Mouse (Mus musculus) kidney, embryonic 15.5 days (tissue): Measurements from ENCODE around the gene Ica1l. TPM values are rescaled to one million over a fixed set of nuclear protein-coding genes. Genes with fewer than 3 reads are reported as not detected.

Experiments used
- ATAC-seq: fragments of 200-750 bp; cut with Nextera tagmentation; replicated peaks from 2 replicates; pipeline ENCODE4 v1.8.0; 2017; ENCODE audit warnings: moderate TSS enrichment; ENCODE audit not compliant: low FRiP score
- H3K27ac ChIP-seq: fragments of 300-500 bp; sonication (generic); 2 replicates; pipeline ENCODE4 v1.5.1; 2015; ENCODE audit warnings: mild to moderate bottlenecking, inconsistent platforms
- H3K27me3 ChIP-seq: fragments of 300-500 bp; sonication (generic); 2 replicates; pipeline ENCODE4 v1.6.1; 2015; ENCODE audit warnings: inconsistent platforms
- H3K36me3 ChIP-seq: fragments of 300-500 bp; sonication (generic); 2 replicates; pipeline ENCODE4 v1.6.1; 2015; ENCODE audit warnings: inconsistent platforms
- H3K4me1 ChIP-seq: fragments of 300-500 bp; sonication (generic); 2 replicates; pipeline ENCODE4 v1.6.1; 2015; ENCODE audit warnings: inconsistent platforms
- H3K4me2 ChIP-seq: fragments of 300-500 bp; sonication (generic); 2 replicates; pipeline ENCODE4 v1.6.1; 2015; ENCODE audit warnings: moderate library complexity, mild to moderate bottlenecking, inconsistent platforms
- H3K4me3 ChIP-seq: fragments of 300-500 bp; sonication (generic); replicated peaks from 2 replicates; pipeline ENCODE4 v1.5.1; 2015; ENCODE audit warnings: mild to moderate bottlenecking, inconsistent platforms
- H3K9ac ChIP-seq: fragments of 300-500 bp; sonication (generic); 2 replicates; pipeline ENCODE4 v1.6.1; 2015; ENCODE audit warnings: mild to moderate bottlenecking, inconsistent platforms
- H3K9me3 ChIP-seq: fragments of 300-500 bp; sonication (generic); replicated peaks from 2 replicates; pipeline ENCODE4 v1.6.1; 2016; ENCODE audit warnings: inconsistent platforms
- WGBS: fragments of 180-500 bp; shearing (Covaris S2); methylation state at CpG from one replicate; pipeline ENCODE4 v1.1.7; 2015; ENCODE audit warnings: mixed read lengths; 5-methylcytosine and 5-hydroxymethylcytosine counted together
- polyA plus RNA-seq: library from polyadenylated mRNA; unstranded; fragments of >200 nt; fragmentation: Nextera tagmentation; extraction: Ambion mirVana; gene quantifications from 2 replicates; pipeline ENCODE4 v1.2.1, GENCODE M21; 2015

Ica1l gene
- polyA plus RNA-seq, 1 experiment from 2014 or later: 0.83 TPM

- Histone ChIP-seq H3K36me3 (peaks cover 20% of the 10 kb centered on the region), H3K9ac (no peak overlapping the region), H3K4me1 (peaks cover 9% of the 10 kb centered on the region), H3K4me3 (no peak overlapping the region), H3K9me3 (no peaks in the 10 kb centered on the region), H3K4me2 (no peak overlapping the region), H3K27ac (no peak overlapping the region), H3K27me3 (no peaks in the 10 kb centered on the region)
- 100% methylated on average over 4 of the region's 4 CpGs for WGBS
- ATAC-seq: no peak
Observed at GRCm38 (mm10) chr1:59947509-59947908, 95.5 kb downstream of the Ica1l start.

- Histone ChIP-seq H3K9me3 (no peaks in the 10 kb centered on the region), H3K4me2 (no peak overlapping the region), H3K36me3 (peaks cover 18% of the 10 kb centered on the region), H3K9ac (no peak overlapping the region), H3K27ac (no peak overlapping the region), H3K27me3 (no peaks in the 10 kb centered on the region), H3K4me1 (peaks cover 14% of the 10 kb centered on the region), H3K4me3 (no peak overlapping the region)
- WGBS: 90% methylated on average over 1 of the region's 1 CpGs
- no peak for ATAC-seq
Observed at GRCm38 (mm10) chr1:59945969-59946368, 97.0 kb downstream of the Ica1l start.

GRCm38 (mm10) chr1:59943825-59944224, 99.2 kb downstream of the Ica1l start:
- Histone ChIP-seq H3K9me3 (no peaks in the 10 kb centered on the region), H3K9ac (no peak overlapping the region), H3K27me3 (no peaks in the 10 kb centered on the region), H3K4me3 (no peak overlapping the region), H3K36me3 (0 out of 2 replicates have a peak, but pooled peaks cover under 1% of the 10 kb centered on the region), H3K27ac (no peak overlapping the region), H3K4me2 (no peak overlapping the region), H3K4me1 (peaks cover 14% of the 10 kb centered on the region)
- 49% methylated on average over 5 of the region's 5 CpGs for WGBS
- no peak for ATAC-seq

- Histone ChIP-seq H3K4me2 (no peak overlapping the region), H3K27ac (no peak overlapping the region), H3K27me3 (no peaks in the 10 kb centered on the region), H3K4me1 (peaks cover 14% of the 10 kb centered on the region), H3K4me3 (no peak overlapping the region), H3K9ac (no peak overlapping the region), H3K9me3 (no peaks in the 10 kb centered on the region), H3K36me3 (no peaks in the 10 kb centered on the region)
- WGBS: 59% methylated on average over 6 of the region's 6 CpGs
- ATAC-seq: no peak
Observed at GRCm38 (mm10) chr1:59942057-59942790, 100.8 kb downstream of the Ica1l start.

DNA sequence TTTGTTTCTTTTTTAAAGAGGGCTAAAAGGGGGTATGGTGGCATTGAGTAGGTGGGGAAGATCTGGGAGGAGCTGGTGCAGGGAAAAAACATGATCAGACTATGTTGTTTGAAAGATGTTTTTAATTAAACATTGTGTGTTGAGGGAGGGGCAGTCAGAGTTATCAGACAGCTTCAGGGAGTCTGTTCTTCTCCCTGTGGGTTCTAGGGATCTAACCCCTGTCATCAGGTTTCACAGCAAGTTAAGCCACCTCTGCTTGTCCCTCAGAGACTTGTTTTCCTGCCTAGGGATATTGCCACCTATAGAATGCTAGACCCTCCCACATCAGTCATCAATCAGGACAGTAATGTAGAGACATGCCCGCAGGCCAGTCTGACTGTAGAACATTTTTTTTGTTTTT, 101.9 kb downstream of the Ica1l start:
- Histone ChIP-seq H3K4me1 (peaks cover 14% of the 10 kb centered on the region), H3K27me3 (no peaks in the 10 kb centered on the region), H3K9me3 (no peaks in the 10 kb centered on the region), H3K27ac (no peak overlapping the region), H3K36me3 (no peaks in the 10 kb centered on the region), H3K9ac (no peak overlapping the region), H3K4me3 (no peak overlapping the region), H3K4me2 (no peak overlapping the region)
- no peak for ATAC-seq
- WGBS: 80% methylated on average over 1 of the region's 1 CpGs

- WGBS: 94% methylated on average over 2 of the region's 2 CpGs
- Histone ChIP-seq H3K9me3 (no peaks in the 10 kb centered on the region), H3K4me3 (no peak overlapping the region), H3K4me1 (no peaks in the 10 kb centered on the region), H3K9ac (no peak overlapping the region), H3K27ac (no peak overlapping the region), H3K27me3 (no peaks in the 10 kb centered on the region), H3K4me2 (no peak overlapping the region), H3K36me3 (no peaks in the 10 kb centered on the region)
- no peak for ATAC-seq
Observed at GRCm38 (mm10) chr1:59932991-59933390, 110.0 kb downstream of the Ica1l start.

Other genes with a start within 250 kb of the Ica1l start
- 12.1 TPM in 2 replicates for gene Fam117b, start 130.2 kb downstream of the Ica1l start, polyA plus RNA-seq
- gene Carf, start 55.1 kb upstream of the Ica1l start, polyA plus RNA-seq: 6.9 and 7.6 TPM in 2 replicates
- gene Wdr12, start 55.5 kb upstream of the Ica1l start, polyA plus RNA-seq: 55.7 and 58.8 TPM in 2 replicates
- 7.9 TPM in 2 replicates for gene Nbeal1, start 137.4 kb upstream of the Ica1l start, polyA plus RNA-seq